Mouse (Mus musculus): ENCODE results near the gene Nts. TPM values are rescaled to one million over a fixed set of nuclear protein-coding genes. Genes with fewer than 3 reads are reported as not detected.
"Not testable (repeated sequence)": the region's sequence is repeated elsewhere in the genome, so short reads cannot be mapped to it uniquely, and the experiment has no call there.

Nts gene
- polyA plus RNA-seq, 1 experiment from 2014 or later, result 0.51 TPM

- not testable (repeated sequence) for H3K27ac ChIP-seq; H3K9me3 ChIP-seq; H3K4me1 ChIP-seq; H3K36me3 ChIP-seq; H3K4me3 ChIP-seq (replicated peaks); ATAC-seq (ENCODE audit: insufficient read depth, low FRiP score, low read depth); H3K9ac ChIP-seq; H3K27me3 ChIP-seq (replicated peaks)
- 42% methylated on average over 6 of the region's 6 CpGs for WGBS
- peak overlapping the region; percentile 41 for H3K4me2 ChIP-seq
Observed at GRCm38 (mm10) chr10:102435467-102435866, 54.8 kb downstream of the Nts start.

- not testable (repeated sequence) for H3K4me2 ChIP-seq; H3K4me3 ChIP-seq (replicated peaks)
- WGBS, result 3% methylated on average over 7 of the region's 7 CpGs
Observed at GRCm38 (mm10) chr10:102435048-102435447, 55.2 kb downstream of the Nts start.

More at GRCm38 (mm10) chr10:102435048-102435447, 55.2 kb downstream of the Nts start:
- H3K27me3 ChIP-seq (replicated peaks); H3K27ac ChIP-seq; ATAC-seq (ENCODE audit: insufficient read depth, low FRiP score, low read depth); H3K36me3 ChIP-seq; H3K4me1 ChIP-seq; H3K9me3 ChIP-seq; H3K9ac ChIP-seq: not testable (repeated sequence)

Other genes with a start within 250 kb of the Nts start
- 3.7 and 3.8 TPM in 2 replicates for gene Rassf9, start 21.7 kb upstream of the Nts start, polyA plus RNA-seq (2015; fragmentation: Nextera tagmentation; extraction: Ambion mirVana)

Measured in stomach, embryonic 15.5 days (tissue).